Mouse (Mus musculus): ENCODE measurements around the gene Lama5. TPM values are rescaled to one million over a fixed set of nuclear protein-coding genes. Genes with fewer than 3 reads are reported as not detected.

Lama5 gene
- total RNA-seq, 2 experiments from 2014 or later, result 70.7 to 76.3 TPM

- no peak for DNase-seq
- intact Hi-C loops (cut with DNase I), result no loop called here
These were observed 55.4 kb downstream of the Lama5 start for GRCm38 (mm10) chr2:180170151-180170805.

GRCm38 (mm10) chr2:180166869-180167268 lies 58.8 kb downstream of the Lama5 start:
- no peak for DNase-seq
- intact Hi-C loops (cut with DNase I), result no loop called here

DNA sequence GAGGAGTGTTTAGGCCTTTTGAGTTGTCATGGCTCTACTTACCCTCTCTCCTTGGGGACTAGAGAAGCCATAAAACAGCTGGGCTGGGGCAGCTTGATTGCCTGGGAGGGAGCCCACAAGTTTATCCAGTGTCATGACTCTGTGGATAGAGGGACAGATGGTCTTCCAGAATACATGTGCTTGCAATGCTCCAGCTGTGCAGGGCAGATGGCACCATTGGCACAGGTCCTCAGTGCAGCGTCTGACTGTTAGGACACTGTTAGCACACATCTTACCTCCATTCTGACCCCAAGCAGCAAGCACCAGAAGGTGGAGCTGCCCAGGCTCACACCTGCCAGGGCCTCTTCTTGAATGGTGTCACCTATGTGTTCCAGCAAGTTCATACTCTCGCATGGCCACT lies 59.8 kb downstream of the Lama5 start:
- no peak for DNase-seq
- intact Hi-C loops (cut with DNase I), result no loop called here

DNA sequence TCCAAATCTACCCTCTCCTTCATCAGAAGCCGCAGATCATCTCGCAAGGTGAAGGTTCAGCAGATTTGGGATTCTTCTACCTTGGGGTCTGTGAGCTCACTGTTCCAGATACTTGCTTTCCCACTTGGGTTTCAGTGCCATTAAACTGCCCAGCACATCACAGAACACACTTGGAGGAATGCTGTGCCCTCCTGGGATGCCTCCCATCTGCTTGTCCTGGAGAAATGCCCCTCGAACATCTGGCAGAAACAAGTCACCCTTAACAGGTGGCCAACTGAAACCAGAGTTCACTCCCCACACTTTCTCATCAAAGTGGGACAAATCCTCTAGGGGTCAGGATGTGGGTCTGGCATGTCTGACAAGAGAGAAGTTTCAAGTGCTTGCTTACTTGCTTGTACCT lies 67.0 kb downstream of the Lama5 start:
- intact Hi-C loops (cut with DNase I), result no loop called here
- DNase-seq, result no peak

GRCm38 (mm10) chr2:180154796-180155195 lies 70.9 kb downstream of the Lama5 start:
- intact Hi-C loops (cut with DNase I), result no loop called here
- DNase-seq, result no peak

DNA sequence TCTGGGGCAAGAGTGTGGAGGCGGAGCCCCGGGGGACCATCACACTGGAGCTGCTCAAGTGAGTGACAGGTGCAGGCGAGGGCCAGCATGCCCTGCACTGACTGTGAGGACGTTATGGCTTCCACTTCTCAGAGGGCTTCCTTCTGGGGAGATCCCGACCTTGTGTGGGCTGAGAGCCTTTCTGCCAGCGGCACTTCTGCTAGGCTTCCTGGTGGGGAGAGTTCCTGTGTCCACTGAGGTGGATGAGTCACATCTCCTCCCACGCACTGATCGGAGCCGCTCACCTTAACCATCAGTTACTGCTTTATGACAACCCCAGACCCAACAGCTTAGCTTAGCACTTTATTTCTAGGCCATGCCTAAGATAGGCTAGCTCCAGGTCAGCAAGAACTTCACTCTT lies 77.1 kb downstream of the Lama5 start:
- no peak for DNase-seq
- intact Hi-C loops (cut with DNase I), result no loop called here

DNA sequence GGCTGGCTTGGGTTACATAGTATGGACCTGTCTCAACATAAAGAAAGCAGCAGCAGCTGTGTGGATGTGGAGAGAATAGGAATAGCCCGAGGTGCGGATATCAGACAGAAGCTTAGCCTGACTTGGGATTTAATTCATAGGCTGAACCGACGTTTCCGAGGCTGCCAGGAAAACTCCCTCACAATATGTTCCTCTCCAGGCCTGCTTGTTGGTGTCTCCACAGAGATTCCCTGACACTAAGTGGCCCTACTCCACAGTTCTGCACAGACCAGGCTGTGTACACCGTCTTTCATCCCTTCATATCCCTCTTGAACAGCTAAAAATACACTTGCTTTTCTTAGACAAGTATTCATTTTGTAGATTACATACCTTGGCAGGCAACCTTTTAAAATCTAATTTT lies 78.3 kb downstream of the Lama5 start:
- intact Hi-C loops (cut with DNase I), result no loop called here
- no peak for DNase-seq

DNA sequence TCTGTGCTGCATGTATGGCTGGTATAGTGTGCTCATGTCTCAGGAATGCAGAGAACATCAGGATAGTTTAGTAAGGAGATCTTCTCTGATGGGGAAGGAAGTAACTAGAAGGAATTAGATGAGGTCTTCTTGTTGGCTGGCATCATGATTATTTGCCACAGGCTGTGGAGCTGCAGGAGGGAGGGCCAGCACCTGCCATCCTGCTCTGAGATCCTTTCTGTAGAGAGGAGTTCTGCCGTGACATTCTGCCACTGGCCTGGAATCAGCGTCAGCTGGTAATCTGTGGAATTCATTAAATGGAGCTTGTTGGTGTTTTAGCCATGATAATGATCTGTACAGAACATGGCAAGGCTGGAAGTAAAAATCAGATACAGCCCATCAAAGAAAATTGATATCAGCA lies 79.6 kb downstream of the Lama5 start:
- DNase-seq, result no peak
- intact Hi-C loops (cut with DNase I), result no loop called here

DNA sequence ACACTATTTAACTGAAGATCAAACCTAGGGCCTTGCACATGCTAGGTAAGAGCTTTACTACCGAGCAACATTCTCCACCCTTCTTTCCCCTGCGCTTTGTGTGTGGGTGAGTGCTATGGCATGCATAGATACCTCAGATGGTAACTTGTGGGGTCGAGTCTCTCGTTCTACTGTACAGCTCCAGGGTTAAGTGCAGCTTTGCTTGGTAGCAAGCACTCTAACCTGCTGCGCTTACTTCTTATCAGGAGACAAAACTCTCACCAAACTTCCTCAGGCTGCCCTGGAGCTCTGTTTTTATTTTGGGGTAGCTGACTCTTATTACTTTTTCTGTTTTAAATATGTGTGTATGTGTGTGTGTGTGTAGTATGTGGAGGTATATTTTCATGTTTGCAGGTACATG lies 90.2 kb downstream of the Lama5 start:
- intact Hi-C loops (cut with DNase I), result no loop called here
- no peak for DNase-seq

DNA sequence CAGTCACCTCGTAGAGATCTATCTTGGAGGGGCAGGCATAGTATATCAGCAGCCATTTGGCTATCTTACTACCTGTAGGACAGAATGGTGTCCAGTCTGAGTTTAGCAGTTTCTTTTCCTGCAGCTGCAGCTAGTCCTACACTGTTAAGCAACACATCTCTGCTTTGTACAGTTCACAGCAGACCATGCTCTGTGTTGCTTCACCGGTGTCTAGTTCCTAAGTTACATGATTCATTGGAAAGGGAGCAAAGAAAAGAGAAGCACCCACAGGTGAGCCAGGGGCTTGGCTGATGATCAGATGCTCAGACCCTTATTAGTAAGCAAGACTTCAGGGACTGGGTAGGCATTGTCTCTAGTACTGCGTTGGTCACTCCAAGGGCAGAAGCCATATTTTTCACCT lies 91.7 kb downstream of the Lama5 start:
- no peak for DNase-seq
- intact Hi-C loops (cut with DNase I), result no loop called here

- intact Hi-C loops (cut with DNase I), result no loop called here
- DNase-seq, result no peak
These were observed 92.4 kb downstream of the Lama5 start for GRCm38 (mm10) chr2:180133231-180133630.

DNA sequence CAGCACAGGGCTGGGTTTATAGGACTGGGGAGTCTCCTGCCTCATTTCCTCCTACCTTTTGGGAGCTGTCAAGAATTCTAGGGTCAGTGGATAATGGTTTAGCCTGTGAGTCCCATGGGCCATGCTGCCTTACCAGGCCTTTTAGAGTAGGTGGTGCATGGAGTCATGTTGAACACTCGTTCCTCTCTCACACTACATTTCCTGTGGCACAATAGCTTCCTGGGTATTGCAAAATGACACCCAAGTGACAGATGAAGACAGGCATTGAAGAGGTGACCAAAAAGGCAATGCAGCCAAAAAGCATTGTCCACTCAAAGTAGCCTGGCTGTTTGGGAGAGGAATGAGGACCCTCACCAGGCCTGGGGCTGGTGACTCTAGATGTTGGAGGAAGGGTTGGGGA lies 98.0 kb downstream of the Lama5 start:
- intact Hi-C loops (cut with DNase I), result no loop called here
- DNase-seq, result no peak

Small RNA genes within 50 kb of the gene (microRNA-seq; reads per million reads assigned to microRNA genes)
- gene Mir3091 (ENCODE audit: borderline number of aligned reads in 2 of 2) (0 reads per million in 2 experiments), gene Mir7005 (ENCODE audit: borderline number of aligned reads in 2 of 2) (0 reads per million in 2 experiments)

Other genes with a start within 250 kb of the Lama5 start
- gene Taf4, start 249.2 kb downstream of the Lama5 start, total RNA-seq (2021), result 10 to 100 TPM; 15.5 to 21.3 TPM
- 10 to 100 TPM; 64.3 to 64.7 TPM for gene Lsm14b, start 200.9 kb downstream of the Lama5 start, total RNA-seq (2021)
- gene Psma7, start 183.4 kb downstream of the Lama5 start, total RNA-seq (2021), result 100 to 1,000 TPM; 166 to 176 TPM
- gene Ss18l1, start 183.3 kb downstream of the Lama5 start, total RNA-seq (2021), result 1 to 10 TPM; 2.0 to 2.4 TPM
- gene Mtg2, start 155.3 kb downstream of the Lama5 start, total RNA-seq (2021), result 10 to 100 TPM; 27.1 to 30.0 TPM
- gene Hrh3, start 121.4 kb downstream of the Lama5 start, total RNA-seq (2021), result under 1 TPM in 1 of 2 experiments, not detected in 1; 0.19 TPM
- 10 to 100 TPM; 36.0 to 36.2 TPM for gene Osbpl2, start 106.6 kb downstream of the Lama5 start, total RNA-seq (2021)
- gene Adrm1, start 54.4 kb downstream of the Lama5 start, total RNA-seq (2021), result 10 to 100 TPM; 86.6 to 89.7 TPM
- gene Rps21, start 31.5 kb upstream of the Lama5 start, total RNA-seq (2021), result 100 to 1,000 TPM; 500 to 574 TPM
- gene Cables2, start 47.6 kb upstream of the Lama5 start, total RNA-seq (2021), result 10 to 100 TPM; 11.2 to 13.5 TPM
- gene Rbbp8nl, start 64.0 kb upstream of the Lama5 start, total RNA-seq (2021), result not detected
- 1 to 10 TPM in 1 of 2 experiments, under 1 TPM in 1; 0.65 to 1.1 TPM for gene Gata5, start 108.8 kb upstream of the Lama5 start, total RNA-seq (2021)
- gene Slco4a1, start 230.4 kb upstream of the Lama5 start, total RNA-seq (2021), result under 1 TPM in 1 of 2 experiments, not detected in 1; 0.08 TPM

Measured in heart, postnatal 36 days (tissue).